Mouse (Mus musculus): ENCODE data around the gene Dgkk. TPM values are rescaled to one million over a fixed set of nuclear protein-coding genes. Genes with fewer than 3 reads are reported as not detected.
"Not testable (repeated sequence)": the region's sequence is repeated elsewhere in the genome, so short reads cannot be mapped to it uniquely, and the experiment has no call there.

The Dgkk gene
- polyA plus RNA-seq (2017; shearing (Covaris generic)) = not detected

GRCm38 (mm10) chrX:6779006-6779405 lies at the start of gene Dgkk:
TSS of gene Dgkk (plus strand) at chrX:6779306.
- ATAC-seq = not testable (repeated sequence)

GRCm38 (mm10) chrX:6733998-6734397 lies 45.1 kb upstream of the Dgkk start:
- no peak for ATAC-seq

GRCm38 (mm10) chrX:6750714-6751113 lies 28.4 kb upstream of the Dgkk start:
- no peak for ATAC-seq

GRCm38 (mm10) chrX:6751549-6752047 lies 27.5 kb upstream of the Dgkk start:
- no peak for ATAC-seq

GRCm38 (mm10) chrX:6777489-6778249 lies 1.4 kb upstream of the Dgkk start:
- ATAC-seq = no peak

- ATAC-seq = no peak
Observed at GRCm38 (mm10) chrX:6778250-6778637, 862 bp upstream of the Dgkk start.

- ATAC-seq = no peak
Observed at GRCm38 (mm10) chrX:6779969-6780539, 948 bp downstream of the Dgkk start.

GRCm38 (mm10) chrX:6832553-6832952 lies 53.4 kb downstream of the Dgkk start:
- no peak for ATAC-seq

GRCm38 (mm10) chrX:6853466-6853865 lies 74.4 kb downstream of the Dgkk start:
- ATAC-seq = no peak

GRCm38 (mm10) chrX:6854136-6854535 lies 75.0 kb downstream of the Dgkk start:
- no peak for ATAC-seq

- no peak for ATAC-seq
Observed at GRCm38 (mm10) chrX:6893933-6894332, 114.8 kb downstream of the Dgkk start.

GRCm38 (mm10) chrX:6911047-6911446 lies 131.9 kb downstream of the Dgkk start:
- no peak for ATAC-seq

- no peak for ATAC-seq
Observed at GRCm38 (mm10) chrX:6922165-6922564, 143.1 kb downstream of the Dgkk start.

GRCm38 (mm10) chrX:6926224-6926623 lies 147.1 kb downstream of the Dgkk start:
- ATAC-seq = no peak

GRCm38 (mm10) chrX:6968598-6968997 lies 189.5 kb downstream of the Dgkk start:
- no peak for ATAC-seq

- no peak for ATAC-seq
Observed at GRCm38 (mm10) chrX:6971956-6972355, 192.8 kb downstream of the Dgkk start.

- not testable (repeated sequence) for ATAC-seq
Observed at GRCm38 (mm10) chrX:6983916-6984315, 204.8 kb downstream of the Dgkk start.

Measured in activated CD4-positive, CD25-positive, alpha-beta regulatory T cell, adult 4 months (primary cell).